Mouse (Mus musculus) heart, adult 8-10 months (tissue): ENCODE data around the gene Rfc4. TPM values are rescaled to one million over a fixed set of nuclear protein-coding genes. Genes with fewer than 3 reads are reported as not detected.
"Not testable (repeated sequence)": the region's sequence is repeated elsewhere in the genome, so short reads cannot be mapped to it uniquely, and the experiment has no call there.

Source experiments
- DNase-seq: peaks from one replicate; pipeline ENCODE4 v3.0.0; 2022; ENCODE audit warnings: low spot score
- microRNA-seq: library from miRNA; unstranded; fragments of <30 nt; microRNA quantifications from one replicate; pipeline ENCODE4 v1.2.0, GENCODE M21; 2022
- total RNA-seq, 4 experiments: library from RNA; stranded (reverse); gene quantifications; 2 replicates each; pipeline ENCODE4 v1.2.4; 2022

Rfc4 gene
- total RNA-seq, 4 experiments from 2014 or later, result 6.7 to 11.0 (median 7.6) TPM

GRCm38 (mm10) chr16:23102340-23103037 is 25.0 kb downstream of the Rfc4 start:
- no peak for DNase-seq

GRCm38 (mm10) chr16:23100613-23101012 is 26.9 kb downstream of the Rfc4 start:
- no peak for DNase-seq

DNA sequence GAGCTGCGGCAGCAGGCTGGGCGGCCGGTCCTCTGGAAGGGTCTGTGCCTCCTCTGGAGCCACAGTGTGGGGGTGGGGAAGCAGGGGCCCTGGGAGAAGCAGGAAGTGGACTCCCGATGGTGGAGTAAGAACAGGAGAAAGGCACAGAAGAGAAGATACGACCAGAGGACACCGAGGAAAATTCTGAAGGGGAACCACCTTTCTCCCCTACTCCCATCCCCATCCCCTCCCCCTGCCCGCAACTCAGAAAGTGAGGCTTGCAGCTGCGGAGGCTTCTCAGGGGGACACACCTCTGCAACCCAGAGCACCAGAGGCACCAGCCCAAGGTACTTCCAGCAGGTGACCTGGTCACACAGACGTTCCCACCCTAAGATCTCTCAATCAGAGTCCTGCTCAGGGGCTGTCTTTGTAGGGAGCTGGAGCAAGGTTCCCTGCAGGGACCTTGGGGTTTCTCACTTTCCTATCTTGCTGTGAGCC is 27.4 kb downstream of the Rfc4 start:
- no peak for DNase-seq

GRCm38 (mm10) chr16:23099632-23100031 is 27.9 kb downstream of the Rfc4 start:
- no peak for DNase-seq

DNA sequence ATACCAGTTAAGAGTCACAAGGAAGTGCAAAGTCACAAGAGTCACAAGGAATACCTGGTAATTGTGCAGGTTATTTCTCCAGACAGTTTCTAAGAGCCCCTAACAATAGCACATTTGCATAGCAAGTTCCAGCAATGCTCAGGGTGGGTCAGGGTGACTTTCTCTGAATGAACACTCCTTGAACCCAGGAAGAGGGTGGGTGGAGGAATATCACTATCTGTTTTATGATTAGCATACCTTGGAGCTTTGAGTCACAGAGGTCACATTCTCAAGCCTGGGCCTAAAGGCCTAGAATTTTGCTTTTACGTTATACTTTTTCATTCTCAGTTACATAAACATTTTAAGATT is 29.5 kb downstream of the Rfc4 start:
- DNase-seq, result not testable (repeated sequence)

GRCm38 (mm10) chr16:23097290-23098104 is 30.0 kb downstream of the Rfc4 start:
- DNase-seq, result not testable (repeated sequence)

DNA sequence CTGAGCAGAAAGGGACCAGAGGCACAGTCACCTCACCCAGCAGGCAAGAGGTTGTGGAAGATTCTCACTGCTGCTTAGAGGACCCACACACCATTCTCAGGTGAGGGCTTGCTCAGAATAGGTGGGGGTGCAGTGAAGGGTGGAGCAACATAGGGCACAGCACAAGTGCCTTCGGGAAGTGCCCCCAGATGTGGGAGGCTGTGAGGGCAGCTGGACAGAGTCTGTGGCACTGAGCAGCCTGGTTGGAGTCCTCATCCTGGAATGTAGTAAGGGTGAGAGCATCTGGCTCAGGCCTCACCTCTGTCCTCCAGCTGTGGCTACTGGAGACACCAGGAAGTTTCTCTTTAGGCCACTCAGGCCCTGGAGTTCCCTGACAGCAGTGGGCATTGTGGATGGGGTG is 30.7 kb downstream of the Rfc4 start:
- not testable (repeated sequence) for DNase-seq

- not testable (repeated sequence) for DNase-seq
These were observed 32.0 kb downstream of the Rfc4 start for GRCm38 (mm10) chr16:23095581-23095980.

GRCm38 (mm10) chr16:23094136-23094535 is 33.4 kb downstream of the Rfc4 start:
- no peak for DNase-seq

GRCm38 (mm10) chr16:23093321-23093953 is 34.1 kb downstream of the Rfc4 start:
- no peak for DNase-seq

GRCm38 (mm10) chr16:23091345-23091744 is 36.2 kb downstream of the Rfc4 start:
- DNase-seq, result not testable (repeated sequence)

GRCm38 (mm10) chr16:23088491-23088890 is 39.0 kb downstream of the Rfc4 start:
- DNase-seq, result not testable (repeated sequence)

- DNase-seq, result not testable (repeated sequence)
These were observed 39.8 kb downstream of the Rfc4 start for GRCm38 (mm10) chr16:23087712-23088111.

DNA sequence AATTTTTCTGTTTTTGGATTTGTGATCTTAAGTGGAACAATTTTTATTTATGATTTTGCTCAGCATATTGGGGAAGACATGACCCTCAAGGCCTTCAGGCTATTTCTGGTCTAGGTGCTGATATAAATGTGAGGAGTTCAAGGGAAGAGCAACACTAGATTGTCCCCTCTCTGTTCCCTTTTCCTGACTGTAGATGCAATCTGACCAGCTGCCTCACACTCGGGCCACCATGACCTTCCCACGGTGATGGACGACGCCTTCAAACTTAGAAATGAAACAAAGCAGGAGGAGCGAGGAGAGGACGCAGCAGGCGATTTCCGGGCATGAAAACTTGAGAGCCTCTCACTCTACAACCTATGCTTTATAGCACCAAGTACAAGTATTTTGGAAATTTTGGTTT is 40.4 kb downstream of the Rfc4 start:
- DNase-seq, result not testable (repeated sequence)

DNA sequence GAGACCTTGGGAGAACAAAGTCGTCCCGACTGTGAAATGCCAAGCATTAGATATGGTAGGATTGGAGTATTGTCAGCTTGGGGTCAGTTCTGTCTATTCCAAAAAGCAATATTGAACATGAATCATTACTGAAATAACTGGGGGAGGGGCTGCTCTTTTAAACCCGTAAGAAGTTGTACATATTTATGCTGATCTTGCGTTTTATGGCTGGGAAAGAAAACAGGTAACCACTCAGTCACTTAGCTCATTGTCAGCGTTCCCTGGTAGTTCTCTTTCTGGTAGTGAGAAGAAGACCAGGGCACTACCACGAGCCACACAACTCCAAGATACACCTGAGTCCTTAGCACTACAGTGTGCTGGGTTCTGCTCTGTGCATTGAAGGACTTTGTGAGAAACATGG is 50.0 kb downstream of the Rfc4 start:
- not testable (repeated sequence) for DNase-seq

Small RNAs within 50 kb of the gene (microRNA-seq; reads per million reads assigned to microRNA genes)
- not detected for gene Gm49346

Other genes starting within 250 kb of the Rfc4 start
- 1 to 10 TPM; 5.3 to 8.9 (median 6.8) TPM for gene Ahsg, start 236.5 kb downstream of the Rfc4 start, total RNA-seq
- gene Fetub, start 209.4 kb downstream of the Rfc4 start, total RNA-seq, result under 1 TPM in 3 of 4 experiments, not detected in 1; 0.16 to 0.28 (median 0.20) TPM
- gene Hrg, start 176.7 kb downstream of the Rfc4 start, total RNA-seq, result not detected
- not detected for gene Kng2, start 98.3 kb downstream of the Rfc4 start, total RNA-seq
- not detected for gene Kng1, start 69.9 kb downstream of the Rfc4 start, total RNA-seq
- gene Eif4a2, start 20.3 kb downstream of the Rfc4 start, total RNA-seq, result 100 to 1,000 TPM; 355 to 426 (median 380) TPM
- 1 to 10 TPM; 2.5 to 6.3 (median 3.5) TPM for gene Adipoq, start 18.8 kb upstream of the Rfc4 start, total RNA-seq
- gene St6gal1, start 97.0 kb upstream of the Rfc4 start, total RNA-seq, result 1 to 10 TPM; 7.6 to 9.9 (median 8.8) TPM